Mouse (Mus musculus): ENCODE data around the gene Xkr8. TPM values are rescaled to one million over a fixed set of nuclear protein-coding genes. Genes with fewer than 3 reads are reported as not detected.
"Not testable (repeated sequence)": the region's sequence is repeated elsewhere in the genome, so short reads cannot be mapped to it uniquely, and the experiment has no call there.

The Xkr8 gene
- total RNA-seq (2021), result 4.0 and 4.7 TPM in 2 replicates
- long read RNA-seq, experiment 1, full-length matches to known transcripts, result 7 of 9 reads
- long read RNA-seq, experiment 1, partial matches to known transcripts, result 0 of 9 reads
- long read RNA-seq, experiment 1, other reads (novel, unspliced or antisense), result 2 of 9 reads
- long read RNA-seq, experiment 2, full-length matches to known transcripts, result 1 of 1 reads
- long read RNA-seq, experiment 2, partial matches to known transcripts, result 0 of 1 reads
- long read RNA-seq, experiment 2, other reads (novel, unspliced or antisense), result 0 of 1 reads

DNA sequence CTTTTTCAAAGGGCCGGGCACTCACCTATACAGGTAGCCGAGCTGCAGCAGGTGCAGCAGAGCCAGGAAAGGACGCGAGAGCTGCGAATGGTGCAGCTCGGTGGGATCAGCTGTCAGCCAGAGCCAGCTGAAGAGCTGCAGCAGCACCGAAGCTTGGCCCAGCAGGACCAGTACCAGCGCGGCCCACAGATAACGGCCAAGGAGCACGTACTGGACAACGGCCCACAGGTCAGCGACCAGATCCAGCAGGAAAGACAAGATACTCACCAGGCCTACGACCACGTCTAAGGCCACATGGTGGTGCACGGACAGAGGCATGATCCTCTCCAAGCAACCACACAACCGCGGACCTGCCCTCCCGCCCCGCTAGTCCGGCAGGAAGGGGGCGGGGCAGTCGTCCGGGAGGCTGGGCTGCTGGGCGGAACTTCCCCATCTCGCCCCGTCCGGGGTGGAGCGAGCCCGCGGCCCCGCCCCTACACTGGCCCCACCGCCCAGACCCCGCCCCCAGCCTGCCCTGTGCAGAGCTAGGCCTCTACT, at the start of gene Xkr8:
Gene Xkr8, minus strand, starts transcription at position 399 of the 537 bp plus-strand sequence.
- DNase-seq, result peak; percentile 98

DNA sequence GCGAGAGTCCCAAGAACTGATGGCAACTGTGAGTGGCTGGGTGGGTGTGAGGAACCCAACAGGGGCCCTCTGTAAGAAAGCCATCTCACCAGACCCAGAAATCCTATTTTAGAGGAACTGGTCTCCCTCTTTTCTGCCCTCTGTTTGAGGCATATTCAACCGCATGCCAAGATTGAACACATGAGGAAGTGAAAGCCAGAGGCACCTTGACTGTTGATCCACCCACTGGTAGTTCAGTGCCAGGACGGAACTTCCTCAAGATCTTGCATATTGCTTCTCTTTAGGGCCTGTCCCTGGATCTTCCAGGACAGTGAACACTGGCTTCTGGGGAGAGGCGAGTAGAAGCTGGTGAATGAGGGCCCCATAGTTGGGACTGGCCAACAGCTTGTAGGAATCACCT, 47.9 kb upstream of the Xkr8 start:
- no peak for DNase-seq

DNA sequence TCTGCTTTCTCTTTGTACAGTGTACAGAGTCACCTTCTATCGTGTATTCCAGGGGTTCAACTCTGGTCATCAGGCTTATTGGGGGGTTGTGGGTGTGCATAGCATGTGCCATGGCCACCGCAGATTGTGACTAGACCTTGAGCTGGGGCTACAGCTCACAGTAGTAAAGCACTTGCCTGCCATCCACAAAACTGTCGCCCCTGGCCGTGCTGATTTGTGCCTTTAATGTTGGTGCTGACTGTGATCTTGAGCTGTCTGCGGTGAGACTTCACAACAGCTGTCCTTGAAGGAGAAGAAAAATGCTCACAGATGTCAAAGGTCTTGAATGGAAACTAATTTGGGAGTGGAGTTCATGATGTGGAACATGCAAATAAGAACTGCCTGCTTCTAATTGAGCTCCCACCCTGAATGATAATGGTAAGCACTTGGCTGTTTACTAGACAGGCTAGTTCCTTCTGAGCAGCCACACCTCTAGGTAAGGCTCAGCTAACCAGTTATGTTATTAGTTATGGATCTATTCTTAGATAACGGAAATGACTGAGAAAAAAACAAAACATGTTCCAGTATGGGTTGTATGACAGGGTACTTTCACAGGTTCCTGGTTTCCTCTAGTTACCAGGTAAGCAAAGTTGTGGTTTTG, 46.3 kb upstream of the Xkr8 start:
- no peak for DNase-seq

DNA sequence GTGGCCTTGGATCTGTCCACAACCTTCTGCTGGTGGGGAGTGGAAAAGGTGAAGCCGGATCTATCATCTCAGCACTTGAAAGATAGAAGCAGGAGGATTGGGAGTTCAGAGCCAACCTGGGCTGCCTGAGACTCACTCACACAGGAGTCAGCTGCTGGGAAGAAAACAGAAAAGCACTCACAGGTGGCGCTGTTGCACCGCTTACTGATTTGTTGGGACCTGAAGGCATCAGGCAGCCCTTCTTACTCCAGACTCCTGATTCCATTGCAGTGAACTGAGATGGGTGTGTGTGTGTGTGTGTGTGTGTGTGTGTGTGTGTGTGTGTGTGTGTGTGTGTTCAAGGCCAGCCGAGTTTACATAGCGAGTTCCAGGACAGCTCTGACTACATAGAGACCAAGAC, 44.4 kb upstream of the Xkr8 start:
- DNase-seq, result peak; percentile 82

DNA sequence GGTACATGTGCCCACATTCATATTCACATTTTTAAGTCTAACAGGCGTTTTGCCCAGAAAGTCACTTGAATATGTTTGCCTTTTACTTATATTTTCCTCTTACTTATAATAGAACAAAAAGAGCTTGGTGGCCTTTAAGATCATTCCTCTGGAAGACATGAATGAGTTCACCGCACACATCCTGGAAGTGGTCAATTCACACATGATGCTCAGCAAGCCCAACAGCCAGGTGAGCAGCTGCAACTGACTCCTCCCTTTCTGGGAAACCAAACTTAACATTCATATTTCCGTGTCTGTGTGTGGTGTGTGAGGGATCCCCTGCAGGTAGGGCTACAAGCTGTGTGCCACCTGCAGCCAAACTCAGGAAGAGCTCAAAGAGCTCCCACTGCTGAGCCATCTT, 42.6 kb upstream of the Xkr8 start:
- no peak for DNase-seq

DNA sequence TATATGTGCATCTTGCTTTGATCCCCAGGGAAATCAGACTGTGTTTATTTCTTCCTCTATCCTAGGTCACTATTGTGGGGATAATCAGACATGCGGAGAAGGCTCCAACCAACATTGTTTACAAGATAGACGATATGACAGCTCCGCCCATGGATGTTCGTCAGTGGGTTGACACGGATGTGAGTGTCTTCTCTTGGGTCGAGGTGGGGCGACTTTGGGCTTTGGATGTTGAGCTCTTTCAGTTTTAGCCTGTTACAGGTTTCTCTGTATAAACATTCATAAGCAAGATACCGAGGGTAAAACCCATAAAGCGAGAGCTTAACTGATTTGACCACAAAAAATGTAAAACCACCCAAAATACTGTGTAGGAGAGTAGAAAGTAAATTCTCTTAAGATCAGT, 39.4 kb upstream of the Xkr8 start:
- no peak for DNase-seq

DNA sequence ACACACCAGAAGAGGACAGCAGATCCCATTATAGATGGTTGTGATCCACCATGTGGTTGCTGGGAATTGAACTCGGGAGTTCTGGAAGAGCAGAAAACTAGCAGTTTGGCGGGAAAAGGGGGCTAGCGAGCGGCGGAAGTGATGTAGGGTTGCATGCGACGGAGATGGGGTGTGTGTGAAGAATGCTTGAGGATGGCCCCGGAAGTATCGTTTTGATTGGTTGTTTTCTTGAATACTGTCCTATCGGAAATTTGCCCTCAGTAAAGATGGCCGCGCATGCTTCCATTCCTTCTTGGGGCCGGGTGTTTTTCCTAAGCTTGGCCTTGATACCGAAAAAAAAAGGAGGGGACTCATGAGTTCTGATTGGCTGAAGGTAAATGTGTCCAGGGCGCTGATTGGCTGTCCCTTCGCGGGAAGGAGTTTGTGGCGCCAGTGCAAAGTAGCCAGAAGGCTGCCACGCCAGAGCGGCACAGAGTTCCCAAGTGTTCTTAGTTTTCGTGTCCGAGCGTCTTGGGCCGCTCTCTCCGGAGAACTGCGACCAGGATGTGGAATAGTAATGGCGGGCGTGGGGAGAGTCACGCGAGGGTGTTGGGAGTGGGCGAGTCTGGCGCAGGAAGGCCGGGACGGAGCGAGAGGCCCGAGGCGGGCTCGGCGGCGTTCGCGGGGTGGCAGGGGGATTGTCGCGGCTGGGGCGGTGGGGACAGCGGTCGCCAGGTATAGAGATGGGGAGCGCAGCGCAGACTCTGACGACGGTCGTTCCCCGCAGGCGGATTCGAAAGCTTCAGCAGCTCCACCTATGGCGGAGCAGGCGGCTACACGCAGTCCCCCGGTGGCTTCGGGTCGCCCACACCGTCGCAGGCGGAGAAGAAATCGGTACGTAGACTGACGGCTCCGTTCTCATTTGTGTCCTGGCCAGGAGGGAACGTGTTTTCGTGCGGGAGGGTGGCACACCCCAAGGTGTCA, 35.8 kb upstream of the Xkr8 start, which contains the start of gene Rpa2:
Gene Rpa2, plus strand, starts transcription at position 419 of the 963 bp plus-strand sequence.
- DNase-seq, result peak; percentile 98

DNA sequence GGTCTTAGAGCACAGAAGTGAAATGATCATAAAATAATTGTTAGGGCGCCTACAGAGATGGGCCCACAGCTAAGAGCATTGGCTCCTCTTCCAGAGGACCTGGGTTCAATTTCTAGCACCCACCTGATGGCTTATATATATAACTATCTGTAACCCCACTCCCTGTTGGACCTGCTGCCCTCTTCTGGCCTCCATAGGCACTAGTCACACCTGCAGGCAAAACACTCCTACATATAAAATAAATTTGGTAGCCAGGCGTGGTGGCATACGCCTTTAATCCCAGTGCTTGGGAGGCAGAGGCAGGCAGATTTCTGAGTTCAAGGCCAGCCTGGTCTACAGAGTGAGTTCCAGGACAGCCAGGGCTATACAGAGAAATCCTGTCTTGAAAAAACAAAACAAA, 30.8 kb upstream of the Xkr8 start:
- DNase-seq, result not testable (repeated sequence)

DNA sequence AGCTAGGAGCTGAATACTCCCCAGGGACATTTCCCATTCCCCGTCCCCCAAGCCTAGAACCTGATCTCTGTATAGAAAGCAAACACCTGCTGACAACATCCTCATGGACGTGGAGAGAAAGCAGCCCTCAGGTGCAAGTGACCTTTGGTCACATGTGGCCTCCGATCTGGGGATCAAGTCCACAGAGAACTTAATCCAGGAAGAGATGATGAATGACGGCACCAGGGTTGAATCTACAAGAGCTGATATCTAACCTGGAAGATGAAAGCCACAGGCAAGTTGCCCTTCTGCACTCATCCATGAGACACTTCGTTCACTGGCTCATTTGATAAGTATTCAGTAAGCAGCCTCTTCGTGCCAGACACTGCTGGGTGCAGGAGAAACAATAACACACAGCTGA, 30.3 kb upstream of the Xkr8 start:
- DNase-seq, result no peak

DNA sequence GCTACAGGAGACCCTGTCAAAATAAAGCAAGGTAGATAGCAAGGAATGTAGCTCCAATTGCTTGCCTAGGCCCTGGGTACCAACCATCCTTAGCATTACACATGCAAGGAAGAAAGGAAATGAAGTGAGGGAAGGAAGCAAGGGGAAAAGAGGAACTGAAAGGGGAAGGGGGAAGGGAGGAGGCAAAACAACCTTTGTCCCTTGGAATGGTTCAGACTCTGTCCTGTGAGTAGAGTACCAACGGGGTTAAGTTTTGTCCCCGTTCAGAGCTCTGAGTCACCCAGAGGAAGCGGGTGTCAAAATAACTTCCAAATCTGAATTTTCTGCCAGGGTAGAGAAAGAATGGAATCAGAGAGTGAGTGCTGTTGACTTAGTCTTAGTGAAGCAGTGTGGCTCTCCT, 27.9 kb upstream of the Xkr8 start:
- DNase-seq, result no peak

DNA sequence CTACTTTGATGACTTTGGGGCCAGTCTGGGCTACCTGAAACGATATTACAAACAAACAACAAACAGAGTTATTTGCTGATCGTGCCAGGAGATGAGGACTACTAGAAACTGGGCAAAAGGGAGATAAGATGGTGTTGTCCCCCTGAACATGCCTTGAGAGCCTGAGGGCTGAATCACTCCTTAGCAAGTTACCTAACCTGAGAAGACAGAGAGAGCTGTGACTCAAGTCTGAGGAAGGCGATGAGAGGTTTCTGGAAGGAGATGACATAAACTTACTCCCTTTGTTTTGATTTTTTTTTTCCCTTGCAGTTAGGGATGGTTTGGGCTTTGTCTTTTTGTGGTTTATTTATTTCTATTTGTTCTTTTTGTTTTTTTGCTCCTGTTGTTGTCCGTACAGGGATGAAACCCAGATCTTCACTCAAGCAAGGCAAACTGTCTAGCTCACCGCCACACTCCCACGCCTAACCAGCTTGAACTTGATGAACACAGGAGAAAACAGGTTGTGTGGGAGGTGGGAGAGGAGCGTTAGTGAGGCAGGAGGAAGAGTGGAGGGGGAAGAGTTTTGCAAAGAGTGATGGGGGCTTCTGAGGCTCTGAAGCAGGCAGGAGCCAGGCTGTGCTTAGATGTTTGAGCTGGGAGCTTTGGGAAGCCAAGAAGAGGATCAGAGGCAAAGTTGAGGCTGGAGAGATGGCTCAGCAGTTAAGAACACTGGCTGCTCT, 25.4 kb upstream of the Xkr8 start:
- DNase-seq, result no peak

DNA sequence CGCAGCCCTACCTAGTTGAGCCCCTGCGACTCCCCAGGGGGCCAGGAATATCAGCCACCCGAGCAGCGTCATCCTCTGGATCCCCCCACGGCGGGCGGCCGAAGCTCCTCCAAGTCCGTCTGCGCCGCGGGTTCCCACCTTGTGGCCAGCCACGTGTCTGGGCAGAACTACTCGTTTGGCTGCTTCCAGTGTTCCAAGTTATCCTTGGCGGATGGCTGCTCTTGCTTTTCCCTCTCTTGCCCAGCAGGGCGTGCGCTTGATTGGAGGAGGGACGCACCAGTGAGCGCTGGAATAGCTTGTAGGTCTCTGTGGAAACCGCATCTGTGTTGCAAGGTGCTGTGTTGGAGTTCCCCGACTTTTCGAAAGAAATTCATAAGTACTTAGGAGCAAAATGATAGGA, 24.6 kb upstream of the Xkr8 start, which contains the start of gene Smpdl3b:
Gene Smpdl3b, minus strand, starts transcription at position 279 of the 400 bp plus-strand sequence.
- DNase-seq, result peak; percentile 88

DNA sequence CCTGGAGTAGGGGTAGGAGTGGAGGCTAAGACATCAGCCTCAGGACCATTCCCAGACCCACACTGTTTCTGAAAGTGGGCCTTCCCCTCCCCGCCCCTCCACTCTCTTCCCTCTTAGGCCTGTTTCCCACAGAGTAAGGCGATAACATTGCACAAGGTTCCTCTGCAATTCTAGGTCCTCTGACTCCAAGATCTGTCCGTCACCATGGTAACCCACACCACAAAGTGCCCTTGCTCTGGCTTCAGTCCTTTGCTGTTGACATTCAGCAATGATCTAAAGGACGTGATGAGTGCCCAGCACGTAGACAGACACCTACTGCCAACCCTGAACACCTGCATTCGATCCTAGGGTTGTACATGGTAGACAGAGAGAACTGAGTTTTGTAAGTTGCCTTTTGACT, 20.6 kb upstream of the Xkr8 start:
- peak; percentile 40 for DNase-seq

DNA sequence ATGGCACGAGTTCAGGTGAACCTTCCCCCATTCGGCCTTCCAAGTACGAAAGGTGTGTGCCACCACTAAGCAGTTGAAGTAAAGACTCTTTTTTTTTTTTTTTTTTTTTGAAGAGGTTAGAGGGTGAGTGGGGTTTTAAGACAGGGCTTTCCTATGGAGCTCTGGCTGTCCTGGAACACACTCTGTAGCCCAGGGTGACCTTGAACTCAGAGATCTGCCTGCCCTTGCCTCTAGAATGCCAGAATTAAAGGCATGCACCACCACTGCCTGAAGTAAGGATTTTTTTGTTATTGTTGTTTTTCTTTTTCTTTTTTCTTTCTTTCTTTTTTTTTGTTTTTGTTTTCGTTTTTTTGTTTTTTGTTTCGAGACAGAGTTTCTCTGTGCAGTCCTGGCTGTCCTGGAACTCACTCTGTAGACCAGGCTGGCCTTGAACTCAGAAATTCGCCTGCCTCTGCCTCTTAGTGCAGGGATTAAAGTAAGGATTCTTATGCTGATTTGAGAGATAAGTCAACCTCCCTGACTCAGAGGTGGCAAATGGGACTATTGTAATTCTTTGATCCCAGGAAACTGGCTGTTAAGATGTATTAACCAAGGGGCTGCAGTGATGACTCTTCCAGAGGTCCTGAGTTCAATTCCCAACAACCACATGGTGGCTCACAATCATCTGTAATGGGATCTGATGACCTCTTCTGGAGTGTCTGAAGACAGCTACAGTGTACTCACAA, 17.1 kb upstream of the Xkr8 start:
- no peak for DNase-seq

DNA sequence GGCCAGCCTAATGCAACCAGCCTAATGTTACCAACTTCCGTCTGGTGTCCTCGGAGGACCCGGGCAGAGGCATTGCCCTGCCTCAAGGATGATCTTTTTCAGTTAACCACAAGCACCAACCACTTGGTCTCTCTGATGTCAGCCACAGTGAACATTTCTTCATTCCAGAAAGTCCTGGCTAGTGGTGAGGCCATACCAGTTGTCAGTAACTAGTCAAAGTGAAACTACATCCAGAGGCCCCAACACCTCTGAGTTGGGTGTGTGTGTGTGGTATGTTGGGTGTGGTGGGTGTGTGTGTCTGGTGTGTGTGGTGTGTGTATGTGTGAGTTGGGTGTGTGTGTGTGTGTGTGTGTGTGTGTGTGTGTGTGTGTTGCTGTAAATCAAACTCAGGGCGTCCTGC, 16.4 kb upstream of the Xkr8 start:
- no peak for DNase-seq

DNA sequence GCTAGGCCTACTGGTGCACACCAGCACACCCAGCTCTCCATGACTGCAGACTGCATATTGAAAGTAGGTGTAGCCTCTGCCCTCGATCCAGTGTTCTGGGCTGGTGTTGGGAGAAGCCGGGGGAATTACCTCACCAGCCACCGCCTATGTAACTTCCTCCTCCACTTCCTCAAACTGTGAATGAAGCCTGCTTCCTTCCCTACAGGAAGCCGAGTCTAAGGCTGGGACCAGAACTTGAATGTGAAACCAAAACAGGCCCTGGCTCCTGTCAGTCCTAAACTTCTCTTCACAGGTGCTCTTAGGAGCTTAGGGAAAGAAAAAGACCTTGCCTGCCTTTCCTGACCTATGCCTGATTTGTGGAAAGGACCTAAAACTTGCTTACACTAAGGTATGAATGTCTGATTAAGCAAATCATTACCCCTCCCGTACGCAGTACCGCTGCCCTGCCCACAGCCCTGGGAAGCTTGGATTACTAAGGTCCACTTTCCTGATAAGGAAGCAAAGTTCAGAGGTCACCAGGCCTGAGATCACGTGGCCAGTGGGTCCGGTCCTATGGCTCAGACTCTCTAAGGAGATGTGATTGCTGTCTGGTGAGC, 15.4 kb upstream of the Xkr8 start:
- peak; percentile 43 for DNase-seq

DNA sequence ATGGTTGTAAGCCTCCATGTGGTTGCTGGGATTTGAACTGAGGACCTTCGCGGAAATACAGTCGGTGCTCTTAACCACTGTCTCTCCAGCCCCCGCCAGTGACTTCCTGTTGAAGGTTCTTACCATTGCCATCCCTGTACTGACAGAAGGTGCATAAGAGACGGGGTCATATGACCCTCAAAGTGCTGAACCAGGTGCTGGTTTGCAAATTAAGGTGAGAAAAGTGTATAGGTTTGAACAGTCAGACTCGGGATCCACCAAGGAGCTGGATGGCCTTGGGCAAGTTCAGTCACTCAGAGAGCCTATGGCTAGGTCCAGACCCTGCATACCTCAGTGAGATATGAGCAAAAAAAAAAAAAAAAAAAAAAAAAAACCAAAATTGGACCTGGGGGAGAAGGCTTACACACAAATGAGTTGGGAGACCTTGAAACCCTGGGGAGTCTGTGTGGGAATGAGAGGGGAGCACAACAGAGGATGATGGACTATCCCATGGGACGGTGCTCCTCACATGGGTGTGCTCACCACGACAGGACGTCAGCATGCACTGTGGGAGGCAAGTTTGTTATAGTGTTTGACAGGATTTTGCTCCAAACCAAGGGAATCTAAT, 14.7 kb upstream of the Xkr8 start:
- no peak for DNase-seq

DNA sequence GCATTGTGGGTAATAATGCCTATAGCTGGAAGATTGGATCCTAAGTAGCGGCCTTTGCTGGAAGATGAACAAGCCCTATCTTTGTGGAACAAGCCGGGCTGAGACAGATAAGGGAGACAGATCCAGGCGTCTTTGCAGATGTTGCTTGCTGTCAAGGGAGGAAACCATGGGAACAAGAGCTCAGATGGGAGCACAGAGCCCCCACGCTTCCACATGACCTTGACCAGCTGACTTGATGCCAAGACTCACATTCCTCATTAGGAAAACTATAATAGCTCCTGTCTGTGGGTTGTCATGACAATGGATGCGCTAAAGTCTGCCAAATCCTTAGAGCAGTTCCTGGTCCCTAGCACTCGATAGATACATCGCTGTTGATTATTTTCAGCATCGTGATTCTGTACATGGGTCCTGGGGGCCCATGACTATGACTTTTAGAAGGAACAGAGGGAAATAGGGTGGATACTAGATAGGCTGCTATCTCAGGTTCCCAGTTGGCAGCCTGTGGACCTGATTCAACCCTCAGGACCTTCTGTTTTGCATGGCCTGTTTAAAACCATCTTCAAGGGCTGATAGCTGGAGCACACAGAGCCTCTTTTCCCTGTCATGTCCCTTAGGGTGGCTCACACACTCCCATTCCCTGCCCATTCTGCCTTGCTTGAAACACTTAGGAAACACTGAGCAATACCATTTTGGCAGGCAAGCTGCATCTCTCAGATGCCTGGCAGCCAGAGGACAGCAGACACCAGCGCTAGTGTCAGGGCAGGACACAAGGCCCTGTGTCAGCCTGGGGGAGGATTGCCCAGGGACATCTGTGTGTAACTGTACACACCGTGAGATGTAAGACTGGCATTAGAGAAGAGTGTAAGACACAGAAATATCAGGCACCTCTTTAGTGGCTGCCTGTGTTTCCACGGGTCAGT, 11.9 kb upstream of the Xkr8 start:
- DNase-seq, result peak; percentile 50

DNA sequence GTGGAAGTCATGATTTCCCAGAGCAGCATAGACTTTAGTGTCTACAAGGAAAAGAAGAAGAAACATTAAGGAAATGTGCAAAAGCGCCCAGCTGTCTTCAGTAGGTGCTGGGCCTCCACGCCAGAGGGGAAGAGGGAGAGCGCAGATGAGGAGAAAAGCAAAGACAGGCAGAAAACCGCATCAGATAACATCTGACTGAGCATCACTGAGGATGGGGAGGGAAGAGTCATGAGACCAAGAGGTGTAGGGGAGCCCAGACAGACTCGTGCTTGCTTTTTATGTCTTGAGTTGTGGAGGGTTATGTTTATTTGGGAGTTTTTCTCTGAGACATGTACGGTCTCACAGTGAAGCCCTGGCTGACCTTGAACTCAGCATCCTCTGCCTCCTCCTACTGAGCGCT, 9.1 kb upstream of the Xkr8 start:
- DNase-seq, result no peak

All from adrenal gland, postnatal 14 days (tissue).